Comparison of ENCODE assay signal across 8 mouse cellular contexts in genomic region chr5:120811951-120812819, GRCm38 (mm10). TPM values are rescaled to one million over a fixed set of nuclear protein-coding genes. Genes with fewer than 3 reads are reported as not detected.
DNase-seq lines count a peak whose midpoint lies in the region; ATAC-seq and TF ChIP-seq lines count a peak whose summit lies in the region.

Gene Oas1c, minus strand, starts transcription at chr5:120812514.

- WGBS in forebrain, embryonic 16.5 days = 6% methylated on average over 18 of the region's 18 CpGs
- 6% methylated on average over 18 of the region's 18 CpGs for WGBS in lung, embryonic 14.5 days
- WGBS in olfactory bulb, adult 2 months = 6% methylated on average over 18 of the region's 18 CpGs
- WGBS in thymus, adult 2 months = 4% methylated on average over 18 of the region's 18 CpGs

- DNase-seq in G1E (ENCODE audit: low spot score) = peak; percentile 95
- peak; percentile 79 for DNase-seq in cerebellum, adult 11-12 months
- DNase-seq in heart, postnatal 36 days = peak; percentile 84 to 85
- peak; percentile 54 to 63 for DNase-seq in layer of hippocampus, adult 2 months (ENCODE audit: low spot score in 2 of 2)
- DNase-seq in lung, embryonic 14.5 days = peak; percentile 93
- DNase-seq in thymus, adult 2 months = peak; percentile 83

- peaks cover 46% of the 10 kb centered on the region for H3K4me1 ChIP-seq in G1E (ENCODE audit: insufficient read depth, low read depth, low read length)
- H3K4me1 ChIP-seq in forebrain, embryonic 16.5 days (replicated peaks; ENCODE audit: control insufficient read depth, insufficient read depth, low read length) = peaks cover 4% of the 10 kb centered on the region; the same call in 1 of the 2 replicates
- H3K4me1 ChIP-seq in lung, embryonic 14.5 days (ENCODE audit: insufficient read depth) = no peaks in the 10 kb centered on the region
- H3K4me1 ChIP-seq in olfactory bulb, adult 2 months (ENCODE audit: control insufficient read depth, insufficient read depth, low read length) = peaks cover 4% of the 10 kb centered on the region; the same call in 1 of the 2 replicates
- H3K4me1 ChIP-seq in thymus, adult 2 months (replicated peaks; ENCODE audit: control insufficient read depth, insufficient read depth, low read length) = peaks cover 13% of the 10 kb centered on the region

- no peak for TF ChIP-seq CTCF in G1E (IDR thresholded peaks at IDR 0.05; ENCODE audit: low read depth, low read length)
- no peak for TF ChIP-seq CTCF in layer of hippocampus, adult 2 months (conservative IDR thresholded peaks at IDR 0.05)
- TF ChIP-seq CTCF in lung, embryonic 14.5 days (IDR thresholded peaks at IDR 0.05; ENCODE audit: low read depth) = no peak
- no peak for TF ChIP-seq CTCF in olfactory bulb, adult 2 months (IDR thresholded peaks at IDR 0.05; ENCODE audit: insufficient read depth, low read depth, low read length)
- TF ChIP-seq CTCF in thymus, adult 2 months (IDR thresholded peaks at IDR 0.05; ENCODE audit: borderline replicate concordance, control insufficient read depth, extremely low read depth, insufficient read depth, low read length, poor library complexity) = no peak

- intact Hi-C loops in heart, postnatal 36 days (cut with DNase I) = loop anchor here (2.0 kb wide), 1 partner anchor 309 kb away; the partner anchor contains the start of gene Plbd2

- H3K36me3 ChIP-seq in G1E (replicated peaks) = peaks cover 35% of the 10 kb centered on the region
- H3K36me3 ChIP-seq in forebrain, embryonic 16.5 days (ENCODE audit: control insufficient read depth, insufficient read depth) = no peaks in the 10 kb centered on the region
- no peaks in the 10 kb centered on the region for H3K36me3 ChIP-seq in lung, embryonic 14.5 days (ENCODE audit: insufficient read depth)
- no peaks in the 10 kb centered on the region; the same call in 1 of the 2 replicates for H3K36me3 ChIP-seq in thymus, adult 2 months (ENCODE audit: control insufficient read depth, insufficient read depth, low read length)

- no peaks in the 10 kb centered on the region for H3K9me3 ChIP-seq in G1E (replicated peaks)
- H3K9me3 ChIP-seq in forebrain, embryonic 16.5 days (ENCODE audit: control insufficient read depth, low read length) = no peaks in the 10 kb centered on the region
- H3K9me3 ChIP-seq in lung, embryonic 14.5 days (ENCODE audit: low read depth, low read length) = no peaks in the 10 kb centered on the region

- no peak within 1 kb of the TSS for H3K27ac ChIP-seq in forebrain, embryonic 16.5 days (ENCODE audit: low read length)
- peak within 1 kb of the TSS; percentile 47; the same call in 1 of the 2 replicates for H3K27ac ChIP-seq in layer of hippocampus, adult 2 months
- H3K27ac ChIP-seq in lung, embryonic 14.5 days (ENCODE audit: low read depth) = peak within 1 kb of the TSS; percentile 52; the same call in 1 of the 2 replicates
- no peak within 1 kb of the TSS for H3K27ac ChIP-seq in olfactory bulb, adult 2 months (ENCODE audit: insufficient read depth, low read depth, low read length)
- H3K27ac ChIP-seq in thymus, adult 2 months (ENCODE audit: control insufficient read depth, insufficient read depth, low read length) = no peak within 1 kb of the TSS

- H3K27me3 ChIP-seq in G1E (ENCODE audit: insufficient read depth, low read length) = no peaks in the 10 kb centered on the region; the same call in 1 of the 2 replicates
- H3K27me3 ChIP-seq in forebrain, embryonic 16.5 days (replicated peaks; ENCODE audit: control insufficient read depth, insufficient read depth, low read length) = no peaks in the 10 kb centered on the region
- no peaks in the 10 kb centered on the region for H3K27me3 ChIP-seq in lung, embryonic 14.5 days (ENCODE audit: insufficient read depth, low read length)
- no peaks in the 10 kb centered on the region for H3K27me3 ChIP-seq in thymus, adult 2 months (ENCODE audit: control insufficient read depth, insufficient read depth, low read length)

- H3K4me2 ChIP-seq in forebrain, embryonic 16.5 days (ENCODE audit: low read length) = peak within 1 kb of the TSS; percentile 49
- H3K4me2 ChIP-seq in lung, embryonic 14.5 days = peak within 1 kb of the TSS; percentile 63

- TF ChIP-seq POLR2A in olfactory bulb, adult 2 months (IDR thresholded peaks at IDR 0.05; ENCODE audit: insufficient read depth, low read depth, low read length) = no peak
- no peak; the same call in 1 of the 2 replicates for TF ChIP-seq POLR2A in thymus, adult 2 months (IDR thresholded peaks at IDR 0.05; ENCODE audit: control insufficient read depth, extremely low read depth, insufficient read depth, low read length, poor library complexity)

- H3K4me3 ChIP-seq in G1E (ENCODE audit: low read depth, low read length) = peak within 1 kb of the TSS; percentile 77
- peak within 1 kb of the TSS; percentile 32 for H3K4me3 ChIP-seq in forebrain, embryonic 16.5 days (replicated peaks; ENCODE audit: low read length)
- peak within 1 kb of the TSS; percentile 56 for H3K4me3 ChIP-seq in layer of hippocampus, adult 2 months
- H3K4me3 ChIP-seq in lung, embryonic 14.5 days (ENCODE audit: low read depth, low read length) = peak within 1 kb of the TSS; percentile 31
- peak within 1 kb of the TSS; percentile 49 for H3K4me3 ChIP-seq in olfactory bulb, adult 2 months (ENCODE audit: insufficient read depth, low read depth, low read length)
- peak within 1 kb of the TSS; percentile 96 for H3K4me3 ChIP-seq in thymus, adult 2 months (ENCODE audit: control insufficient read depth, insufficient read depth, low read length)

- peak; percentile 95 for ATAC-seq in G1E (ENCODE audit: extremely low read depth, insufficient number of reproducible peaks, low FRiP score, poor library complexity, severe bottlenecking)
- peak; percentile 92 for ATAC-seq in forebrain, embryonic 16.5 days
- peak; percentile 91 for ATAC-seq in lung, embryonic 14.5 days (ENCODE audit: insufficient read depth)

- peak within 1 kb of the TSS; percentile 52 for H3K9ac ChIP-seq in forebrain, embryonic 16.5 days (replicated peaks; ENCODE audit: low read depth, low read length)
- peak within 1 kb of the TSS; percentile 48 for H3K9ac ChIP-seq in lung, embryonic 14.5 days

RNA-seq across cellular contexts. Expression of gene Oas1c, which starts in this region (rescaled TPM):
- total RNA-seq in G1E (2014; fragmentation: Nextera tagmentation) = 9.5 and 10.3 TPM in 2 replicates
- total RNA-seq in G1E (2017) = 4.3 and 6.4 TPM in 2 replicates
- 0.25 and 0.29 TPM in 2 replicates for polyA plus RNA-seq in G1E (2012)
- polyA plus RNA-seq in forebrain, embryonic 16.5 days (2015; fragmentation: Nextera tagmentation; extraction: Ambion mirVana) = 0.32 and 0.34 TPM in 2 replicates
- total RNA-seq in heart, postnatal 36 days (2021) = under 1 TPM; 0.62 to 0.89 TPM
- 1 to 10 TPM in 1 of 2 experiments, under 1 TPM in 1; 0.26 to 1.4 TPM for total RNA-seq in layer of hippocampus, adult 2 months (2021)
- polyA plus RNA-seq in lung, embryonic 14.5 days (2014; fragmentation: Nextera tagmentation; extraction: Ambion mirVana) = 0.32 and 0.68 TPM in 2 replicates
- polyA plus RNA-seq in olfactory bulb, adult 2 months (2012; ENCODE audit: insufficient read depth, insufficient read length, low replicate concordance, missing spikeins) = not detected in 2 replicates
- 6.3 and 7.7 TPM in 2 replicates for polyA plus RNA-seq in thymus, adult 2 months (2012; rRNA removed)

Comparison
In these comparisons a context has a peak if more than half of its experiments do, and no peak if none do; other contexts are left out.
1. Peak in ATAC-seq, H3K4me3 ChIP-seq, H3K9ac ChIP-seq and H3K4me2 ChIP-seq in forebrain, embryonic 16.5 days; RNA of the gene not detected or under 1 TPM.
2. Peak in DNase-seq in heart, postnatal 36 days; RNA of the gene not detected or under 1 TPM.
3. Peak in DNase-seq, ATAC-seq, H3K4me3 ChIP-seq, H3K27ac ChIP-seq, H3K9ac ChIP-seq and H3K4me2 ChIP-seq in lung, embryonic 14.5 days; RNA of the gene not detected or under 1 TPM.
4. H3K4me3 ChIP-seq: peak in every context shown above with its lines; median percentile 96 in thymus, adult 2 months; 77 in G1E; 56 in layer of hippocampus, adult 2 months; 49 in olfactory bulb, adult 2 months; 32 in forebrain, embryonic 16.5 days; 31 in lung, embryonic 14.5 days.